Mouse (Mus musculus) small intestine, adult 10 weeks (tissue): ENCODE data around the gene Gm4981. TPM values are rescaled to one million over a fixed set of nuclear protein-coding genes. Genes with fewer than 3 reads are reported as not detected.

Source experiments
- polyA plus RNA-seq: library from polyadenylated mRNA; stranded (reverse); fragments of 350-450 nt; fragmentation: Illumina TruSeq; extraction: RNeasy Lipid Tissue Mini Kit (QIAGEN cat#74804); gene quantifications from one replicate; pipeline ENCODE4 v1.2.3, GENCODE M21; 2014; ENCODE audit warnings: low replicate concordance

The Gm4981 gene
- polyA plus RNA-seq: not detected

GRCm38 (mm10) chr10:58236613-58237012 is at the start of gene Gm4981:
Gene Gm4981, minus strand, starts transcription at chr10:58236701.

GRCm38 (mm10) chr10:58255213-58255892 is 18.9 kb upstream of the Gm4981 start, which contains the start of gene Gcc2:
Gene Gcc2, plus strand, starts transcription at chr10:58255497.

GRCm38 (mm10) chr10:58232641-58232969 is 3.9 kb downstream of the Gm4981 start, which contains the start of gene Duxf3:
Gene Duxf3, minus strand, starts transcription at chr10:58232675.

GRCm38 (mm10) chr10:58224827-58225785 is 11.4 kb downstream of the Gm4981 start, which contains the start of gene AW822073:
Gene AW822073, minus strand, starts transcription at chr10:58224930.

Other genes with a start within 250 kb of the Gm4981 start
- gene AW822073, start 11.8 kb downstream of the Gm4981 start, polyA plus RNA-seq: not detected
- not detected for gene Duxf3, start 4.0 kb downstream of the Gm4981 start, polyA plus RNA-seq
- gene Gcc2, start 18.8 kb upstream of the Gm4981 start, polyA plus RNA-seq: 111 TPM
- 80.3 TPM for gene Lims1, start 86.8 kb upstream of the Gm4981 start, polyA plus RNA-seq
- 93.3 TPM for gene Ranbp2, start 210.2 kb upstream of the Gm4981 start, polyA plus RNA-seq